Mouse (Mus musculus) embryonic facial prominence, embryonic 10.5 days (tissue): ENCODE data around the gene Zfhx3. TPM values are rescaled to one million over a fixed set of nuclear protein-coding genes. Genes with fewer than 3 reads are reported as not detected.

Experiments used
- DNase-seq: peaks from one replicate; pipeline ENCODE4 v3.0.0-alpha.2; 2017; ENCODE audit warnings: low spot score
- H3K27ac ChIP-seq: fragments of 300-500 bp; sonication (generic); replicated peaks from 2 replicates; pipeline ENCODE4 v1.5.1; 2016; ENCODE audit warnings: mild to moderate bottlenecking
- H3K27me3 ChIP-seq: fragments of 300-500 bp; sonication (generic); replicated peaks from 2 replicates; pipeline ENCODE4 v1.6.1; 2016; ENCODE audit warnings: low read depth, mild to moderate bottlenecking; ENCODE audit not compliant: poor library complexity, severe bottlenecking
- H3K36me3 ChIP-seq: fragments of 300-500 bp; sonication (generic); replicated peaks from 2 replicates; pipeline ENCODE4 v1.6.1; 2016; ENCODE audit warnings: mild to moderate bottlenecking, moderate library complexity
- H3K4me1 ChIP-seq: fragments of 300-500 bp; sonication (generic); 2 replicates; pipeline ENCODE4 v1.6.1; 2016
- H3K4me3 ChIP-seq: fragments of 300-500 bp; sonication (generic); 2 replicates; pipeline ENCODE4 v1.5.1; 2016; ENCODE audit warnings: mild to moderate bottlenecking, moderate library complexity
- H3K9me3 ChIP-seq: fragments of 300-500 bp; sonication (generic); 2 replicates; pipeline ENCODE4 v1.6.1; 2016; ENCODE audit warnings: mild to moderate bottlenecking
- WGBS: fragments of 180-500 bp; shearing (Covaris S2); methylation state at CpG from one replicate; pipeline ENCODE4 v1.1.7; 2016; 5-methylcytosine and 5-hydroxymethylcytosine counted together
- polyA plus RNA-seq: library from polyadenylated mRNA; unstranded; fragments of >200 nt; fragmentation: Nextera tagmentation; extraction: Ambion mirVana; gene quantifications from 2 replicates; pipeline ENCODE4 v1.2.1, GENCODE M21; 2016

Gene Zfhx3
- polyA plus RNA-seq, 1 experiment from 2014 or later, result 18.8 TPM

GRCm38 (mm10) chr8:108392909-108393308 is 450.5 kb downstream of the Zfhx3 start:
- H3K9me3 ChIP-seq, result no peaks in the 10 kb centered on the region
- H3K27me3 ChIP-seq, result no peaks in the 10 kb centered on the region
- 82% methylated on average over 9 of the region's 9 CpGs for WGBS
- H3K36me3 ChIP-seq, result no peaks in the 10 kb centered on the region
- peaks cover 20% of the 10 kb centered on the region for H3K4me1 ChIP-seq
- H3K27ac ChIP-seq, result no peak overlapping the region
- DNase-seq, result no peak
- H3K4me3 ChIP-seq, result no peak overlapping the region

- Histone ChIP-seq H3K27me3 (no peaks in the 10 kb centered on the region), H3K36me3 (no peaks in the 10 kb centered on the region), H3K9me3 (no peaks in the 10 kb centered on the region), H3K4me1 (peaks cover 23% of the 10 kb centered on the region), H3K27ac (no peak overlapping the region), H3K4me3 (no peak overlapping the region)
- no peak for DNase-seq
- 86% methylated on average over 9 of the region's 9 CpGs for WGBS
Observed at GRCm38 (mm10) chr8:108402149-108402548, 459.7 kb downstream of the Zfhx3 start.

GRCm38 (mm10) chr8:108406716-108407494 is 464.5 kb downstream of the Zfhx3 start:
- peak overlapping the region; percentile 65 for H3K27ac ChIP-seq
- H3K27me3 ChIP-seq, result peaks cover 11% of the 10 kb centered on the region
- H3K4me3 ChIP-seq, result peak overlapping the region; percentile 25
- WGBS, result 33% methylated on average over 25 of the region's 25 CpGs
- H3K36me3 ChIP-seq, result no peaks in the 10 kb centered on the region
- peak; percentile 51 for DNase-seq
- H3K4me1 ChIP-seq, result peaks cover 24% of the 10 kb centered on the region
- no peaks in the 10 kb centered on the region for H3K9me3 ChIP-seq

GRCm38 (mm10) chr8:108419162-108419844 is 476.9 kb downstream of the Zfhx3 start:
- no peaks in the 10 kb centered on the region for H3K36me3 ChIP-seq
- no peak for DNase-seq
- H3K27ac ChIP-seq, result no peak overlapping the region
- no peaks in the 10 kb centered on the region for H3K27me3 ChIP-seq
- 66% methylated on average over 15 of the region's 15 CpGs for WGBS
- H3K9me3 ChIP-seq, result no peaks in the 10 kb centered on the region
- peaks cover 16% of the 10 kb centered on the region for H3K4me1 ChIP-seq
- no peak overlapping the region for H3K4me3 ChIP-seq

- 85% methylated on average over 3 of the region's 3 CpGs for WGBS
Observed at GRCm38 (mm10) chr8:108422521-108422920, 480.1 kb downstream of the Zfhx3 start.

GRCm38 (mm10) chr8:108424337-108424736 is 481.9 kb downstream of the Zfhx3 start:
- Histone ChIP-seq H3K4me1 (peaks cover 6% of the 10 kb centered on the region), H3K9me3 (no peaks in the 10 kb centered on the region), H3K4me3 (no peak overlapping the region), H3K27ac (no peak overlapping the region), H3K36me3 (no peaks in the 10 kb centered on the region), H3K27me3 (no peaks in the 10 kb centered on the region)
- WGBS, result 86% methylated on average over 8 of the region's 8 CpGs
- DNase-seq, result no peak

More at GRCm38 (mm10) chr8:108422521-108422920, 480.1 kb downstream of the Zfhx3 start:
- peaks cover 16% of the 10 kb centered on the region for H3K4me1 ChIP-seq
- no peaks in the 10 kb centered on the region for H3K36me3 ChIP-seq
- no peak for DNase-seq
- no peak overlapping the region for H3K27ac ChIP-seq
- no peaks in the 10 kb centered on the region for H3K27me3 ChIP-seq
- H3K4me3 ChIP-seq, result no peak overlapping the region
- H3K9me3 ChIP-seq, result no peaks in the 10 kb centered on the region

GRCm38 (mm10) chr8:108433321-108433720 is 490.9 kb downstream of the Zfhx3 start:
- Histone ChIP-seq H3K27me3 (peaks cover 50% of the 10 kb centered on the region), H3K4me3 (no peak overlapping the region), H3K9me3 (no peaks in the 10 kb centered on the region), H3K36me3 (no peaks in the 10 kb centered on the region), H3K27ac (no peak overlapping the region), H3K4me1 (peaks cover 17% of the 10 kb centered on the region)
- WGBS, result 57% methylated on average over 5 of the region's 5 CpGs
- no peak for DNase-seq

- Histone ChIP-seq H3K9me3 (no peaks in the 10 kb centered on the region), H3K27me3 (peaks cover 50% of the 10 kb centered on the region), H3K27ac (no peak overlapping the region), H3K36me3 (no peaks in the 10 kb centered on the region), H3K4me3 (no peak overlapping the region), H3K4me1 (peaks cover 17% of the 10 kb centered on the region)
- WGBS, result 84% methylated on average over 4 of the region's 4 CpGs
- no peak for DNase-seq
Observed at GRCm38 (mm10) chr8:108434510-108434909, 492.1 kb downstream of the Zfhx3 start.

GRCm38 (mm10) chr8:108436336-108436735 is 493.9 kb downstream of the Zfhx3 start:
- Histone ChIP-seq H3K36me3 (no peaks in the 10 kb centered on the region), H3K9me3 (no peaks in the 10 kb centered on the region), H3K27me3 (peaks cover 47% of the 10 kb centered on the region), H3K4me3 (no peak overlapping the region), H3K27ac (no peak overlapping the region), H3K4me1 (peaks cover 19% of the 10 kb centered on the region)
- WGBS, result 64% methylated on average over 12 of the region's 12 CpGs
- DNase-seq, result no peak

GRCm38 (mm10) chr8:108437316-108437830 is 494.9 kb downstream of the Zfhx3 start:
- Histone ChIP-seq H3K27ac (no peak overlapping the region), H3K27me3 (peaks cover 38% of the 10 kb centered on the region), H3K9me3 (no peaks in the 10 kb centered on the region), H3K4me1 (peaks cover 19% of the 10 kb centered on the region), H3K36me3 (no peaks in the 10 kb centered on the region), H3K4me3 (no peak overlapping the region)
- WGBS, result 88% methylated on average over 13 of the region's 13 CpGs
- no peak for DNase-seq

- Histone ChIP-seq H3K36me3 (no peaks in the 10 kb centered on the region), H3K27me3 (0 out of 2 replicates have a peak, but pooled peaks cover 12% of the 10 kb centered on the region), H3K27ac (no peak overlapping the region), H3K4me1 (peaks cover 16% of the 10 kb centered on the region; the same call in 1 of the 2 replicates), H3K9me3 (no peaks in the 10 kb centered on the region), H3K4me3 (no peak overlapping the region)
- 65% methylated on average over 3 of the region's 3 CpGs for WGBS
- no peak for DNase-seq
Observed at GRCm38 (mm10) chr8:108440476-108440875, 498.0 kb downstream of the Zfhx3 start.

GRCm38 (mm10) chr8:108450847-108451246 is 508.4 kb downstream of the Zfhx3 start:
- Histone ChIP-seq H3K27me3 (peaks cover 25% of the 10 kb centered on the region), H3K9me3 (no peaks in the 10 kb centered on the region), H3K27ac (peak overlapping the region; percentile 65), H3K36me3 (no peaks in the 10 kb centered on the region), H3K4me1 (peaks cover 27% of the 10 kb centered on the region), H3K4me3 (peak overlapping the region; percentile 28)
- 18% methylated on average over 8 of the region's 8 CpGs for WGBS
- peak; percentile 66 for DNase-seq
